Mouse (Mus musculus): ENCODE measurements around the gene Skap2. TPM values are rescaled to one million over a fixed set of nuclear protein-coding genes. Genes with fewer than 3 reads are reported as not detected.

The Skap2 gene
- polyA plus RNA-seq, 1 experiment from 2014 or later = 15.2 TPM

GRCm38 (mm10) chr6:51843081-51843480 lies 169.3 kb downstream of the Skap2 start:
- Histone ChIP-seq H3K4me1 (ENCODE audit: control insufficient read depth in 2 of 2, insufficient read depth in 2 of 2, low read length in 2 of 2) (peaks cover 12 to 17% of the 10 kb centered on the region in 2 experiments), H3K4me2 (ENCODE audit: low read length) (no peak overlapping the region), H3K27ac (replicated peaks in 1 of 2; ENCODE audit: control insufficient read depth in 1 of 2, insufficient read depth in 1 of 2, low read depth in 2 of 2, low read length in 2 of 2) (no peak overlapping the region), H3K27me3 (ENCODE audit: control insufficient read depth, insufficient read depth, low read length) (no peaks in the 10 kb centered on the region), H3K36me3 (ENCODE audit: control insufficient read depth, insufficient read depth, low read length) (no peaks in the 10 kb centered on the region), H3K9ac (ENCODE audit: low read length) (no peak overlapping the region), H3K4me3 (ENCODE audit: control insufficient read depth in 1 of 2, insufficient read depth in 1 of 2, low read depth in 1 of 2, low read length in 2 of 2) (no peak overlapping the region), H3K9me3 (ENCODE audit: control insufficient read depth, low read length) (no peaks in the 10 kb centered on the region)
- WGBS = 86% methylated on average over 9 of the region's 9 CpGs
- ATAC-seq (ENCODE audit: insufficient number of reproducible peaks, insufficient read depth, low FRiP score, low read depth) = no peak

- Histone ChIP-seq H3K27ac (replicated peaks in 1 of 2; ENCODE audit: control insufficient read depth in 1 of 2, insufficient read depth in 1 of 2, low read depth in 2 of 2, low read length in 2 of 2) (no peak overlapping the region), H3K27me3 (ENCODE audit: control insufficient read depth, insufficient read depth, low read length) (no peaks in the 10 kb centered on the region), H3K9me3 (ENCODE audit: control insufficient read depth, low read length) (no peaks in the 10 kb centered on the region), H3K4me2 (ENCODE audit: low read length) (no peak overlapping the region), H3K4me3 (ENCODE audit: control insufficient read depth in 1 of 2, insufficient read depth in 1 of 2, low read depth in 1 of 2, low read length in 2 of 2) (no peak overlapping the region), H3K4me1 (ENCODE audit: control insufficient read depth in 2 of 2, insufficient read depth in 2 of 2, low read length in 2 of 2) (peaks cover 5 to 10% of the 10 kb centered on the region in 2 experiments; a peak in 2 of 4 replicates), H3K36me3 (ENCODE audit: control insufficient read depth, insufficient read depth, low read length) (no peaks in the 10 kb centered on the region), H3K9ac (ENCODE audit: low read length) (no peak overlapping the region)
- WGBS = 76% methylated on average over 3 of the region's 3 CpGs
- no peak for ATAC-seq (ENCODE audit: insufficient number of reproducible peaks, insufficient read depth, low FRiP score, low read depth)
Observed at GRCm38 (mm10) chr6:51838177-51838576, 174.2 kb downstream of the Skap2 start.

DNA sequence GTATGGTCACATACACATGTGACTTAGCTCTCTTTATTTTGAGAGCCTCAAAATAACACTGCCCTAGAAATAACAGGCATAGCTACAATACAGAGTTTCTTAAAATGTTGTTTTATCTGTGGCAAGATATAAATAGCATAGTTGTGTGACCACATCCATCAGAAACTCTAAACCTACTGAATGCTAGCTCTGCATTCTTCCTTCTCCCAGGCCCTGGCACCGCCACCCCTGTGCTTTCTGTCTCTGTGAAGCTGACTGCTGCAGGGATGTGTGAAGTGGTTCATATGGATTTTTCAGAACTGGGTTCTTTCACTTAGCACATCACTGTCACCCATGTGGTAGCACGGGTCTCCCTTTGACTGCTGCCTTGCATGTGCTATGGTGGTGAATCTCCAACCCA lies 179.0 kb downstream of the Skap2 start:
- H3K27ac ChIP-seq (replicated peaks in 1 of 2; ENCODE audit: control insufficient read depth in 1 of 2, insufficient read depth in 1 of 2, low read depth in 2 of 2, low read length in 2 of 2) = peak overlapping the region; percentile 84 to 86
- 33% methylated on average over 2 of the region's 2 CpGs for WGBS
- peak overlapping the region; percentile 43 for H3K4me2 ChIP-seq (ENCODE audit: low read length)
- ATAC-seq (ENCODE audit: insufficient number of reproducible peaks, insufficient read depth, low FRiP score, low read depth) = peak; percentile 58; the same call in 1 of the 2 replicates
- H3K9me3 ChIP-seq (ENCODE audit: control insufficient read depth, low read length) = no peaks in the 10 kb centered on the region
- no peaks in the 10 kb centered on the region for H3K27me3 ChIP-seq (ENCODE audit: control insufficient read depth, insufficient read depth, low read length)
- no peaks in the 10 kb centered on the region for H3K36me3 ChIP-seq (ENCODE audit: control insufficient read depth, insufficient read depth, low read length)
- peaks cover 10 to 18% of the 10 kb centered on the region in 2 experiments; a peak in 3 of 4 replicates for H3K4me1 ChIP-seq (ENCODE audit: control insufficient read depth in 2 of 2, insufficient read depth in 2 of 2, low read length in 2 of 2)
- peak overlapping the region; percentile 21; the same call in 1 of the 2 replicates for H3K9ac ChIP-seq (ENCODE audit: low read length)
- H3K4me3 ChIP-seq (ENCODE audit: control insufficient read depth in 1 of 2, insufficient read depth in 1 of 2, low read depth in 1 of 2, low read length in 2 of 2) = no peak overlapping the region

DNA sequence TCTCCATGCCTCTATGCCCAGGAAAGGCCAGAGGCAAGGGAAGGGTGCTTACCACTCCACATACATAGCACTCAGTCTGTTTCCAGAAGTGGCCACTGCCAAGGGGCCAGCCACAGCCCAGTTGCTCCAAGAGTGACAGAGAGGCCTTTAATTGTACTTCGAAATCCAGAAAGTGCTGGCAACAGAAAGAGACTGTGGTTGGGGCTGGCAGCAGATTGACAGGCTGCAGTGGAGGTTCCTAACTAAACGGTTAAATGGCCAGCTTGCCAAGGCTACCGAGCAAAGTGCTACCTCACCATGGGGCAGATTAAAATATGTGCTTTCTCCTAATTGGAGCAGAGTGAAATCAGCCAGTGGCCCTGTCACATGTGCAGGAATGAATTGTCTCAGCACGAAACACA lies 186.7 kb downstream of the Skap2 start:
- Histone ChIP-seq H3K4me2 (ENCODE audit: low read length) (no peak overlapping the region), H3K9ac (ENCODE audit: low read length) (no peak overlapping the region), H3K27ac (replicated peaks in 1 of 2; ENCODE audit: control insufficient read depth in 1 of 2, insufficient read depth in 1 of 2, low read depth in 2 of 2, low read length in 2 of 2) (no peak overlapping the region), H3K36me3 (ENCODE audit: control insufficient read depth, insufficient read depth, low read length) (no peaks in the 10 kb centered on the region), H3K9me3 (ENCODE audit: control insufficient read depth, low read length) (no peaks in the 10 kb centered on the region), H3K27me3 (ENCODE audit: control insufficient read depth, insufficient read depth, low read length) (no peaks in the 10 kb centered on the region), H3K4me3 (ENCODE audit: control insufficient read depth in 1 of 2, insufficient read depth in 1 of 2, low read depth in 1 of 2, low read length in 2 of 2) (no peak overlapping the region), H3K4me1 (ENCODE audit: control insufficient read depth in 2 of 2, insufficient read depth in 2 of 2, low read length in 2 of 2) (no peaks in the 10 kb centered on the region)
- no peak for ATAC-seq (ENCODE audit: insufficient number of reproducible peaks, insufficient read depth, low FRiP score, low read depth)
- 78% methylated on average over 4 of the region's 4 CpGs for WGBS

GRCm38 (mm10) chr6:51824136-51824830 lies 188.1 kb downstream of the Skap2 start:
- no peak overlapping the region for H3K27ac ChIP-seq (replicated peaks in 1 of 2; ENCODE audit: control insufficient read depth in 1 of 2, insufficient read depth in 1 of 2, low read depth in 2 of 2, low read length in 2 of 2)
- H3K4me2 ChIP-seq (ENCODE audit: low read length) = no peak overlapping the region
- no peak for ATAC-seq (ENCODE audit: insufficient number of reproducible peaks, insufficient read depth, low FRiP score, low read depth)
- no peaks in the 10 kb centered on the region for H3K36me3 ChIP-seq (ENCODE audit: control insufficient read depth, insufficient read depth, low read length)
- H3K4me3 ChIP-seq (ENCODE audit: control insufficient read depth in 1 of 2, insufficient read depth in 1 of 2, low read depth in 1 of 2, low read length in 2 of 2) = no peak overlapping the region
- H3K9me3 ChIP-seq (ENCODE audit: control insufficient read depth, low read length) = no peaks in the 10 kb centered on the region
- H3K4me1 ChIP-seq (ENCODE audit: control insufficient read depth in 2 of 2, insufficient read depth in 2 of 2, low read length in 2 of 2) = no peaks in the 10 kb centered on the region
- no peak overlapping the region for H3K9ac ChIP-seq (ENCODE audit: low read length)
- 74% methylated on average over 9 of the region's 9 CpGs for WGBS
- no peaks in the 10 kb centered on the region for H3K27me3 ChIP-seq (ENCODE audit: control insufficient read depth, insufficient read depth, low read length)

- no peak overlapping the region for H3K27ac ChIP-seq (replicated peaks in 1 of 2; ENCODE audit: control insufficient read depth in 1 of 2, insufficient read depth in 1 of 2, low read depth in 2 of 2, low read length in 2 of 2)
- no peaks in the 10 kb centered on the region for H3K36me3 ChIP-seq (ENCODE audit: control insufficient read depth, insufficient read depth, low read length)
- no peaks in the 10 kb centered on the region for H3K4me1 ChIP-seq (ENCODE audit: control insufficient read depth in 2 of 2, insufficient read depth in 2 of 2, low read length in 2 of 2)
- H3K4me3 ChIP-seq (ENCODE audit: control insufficient read depth in 1 of 2, insufficient read depth in 1 of 2, low read depth in 1 of 2, low read length in 2 of 2) = no peak overlapping the region
- ATAC-seq (ENCODE audit: insufficient number of reproducible peaks, insufficient read depth, low FRiP score, low read depth) = no peak
- H3K9me3 ChIP-seq (ENCODE audit: control insufficient read depth, low read length) = peaks cover 9% of the 10 kb centered on the region
- 49% methylated on average over 4 of the region's 4 CpGs for WGBS
- no peaks in the 10 kb centered on the region for H3K27me3 ChIP-seq (ENCODE audit: control insufficient read depth, insufficient read depth, low read length)
- no peak overlapping the region for H3K4me2 ChIP-seq (ENCODE audit: low read length)
- no peak overlapping the region for H3K9ac ChIP-seq (ENCODE audit: low read length)
Observed at GRCm38 (mm10) chr6:51822049-51822448, 190.3 kb downstream of the Skap2 start.

DNA sequence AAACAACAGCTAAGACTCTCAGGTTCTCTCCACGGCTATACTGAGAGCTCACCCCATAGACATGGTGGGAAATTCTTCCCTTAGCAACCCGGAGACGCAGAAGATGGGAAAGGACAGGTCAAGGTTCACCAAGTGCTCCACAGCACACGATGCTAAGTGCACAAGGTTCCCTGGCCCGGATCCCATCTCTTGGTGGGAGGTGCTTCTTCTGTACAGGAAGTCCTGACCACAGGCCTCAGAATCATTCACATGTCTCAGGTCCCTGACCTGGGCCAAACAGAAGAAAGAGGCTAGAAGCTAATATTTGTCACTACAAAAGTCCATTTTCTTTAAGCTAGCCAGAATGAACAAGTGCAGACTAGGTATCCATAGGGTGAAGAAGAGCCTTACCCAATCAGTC lies 191.5 kb downstream of the Skap2 start:
- 77% methylated on average over 5 of the region's 5 CpGs for WGBS

More for the DNA sequence above, 191.5 kb downstream of the Skap2 start:
- H3K36me3 ChIP-seq (ENCODE audit: control insufficient read depth, insufficient read depth, low read length) = no peaks in the 10 kb centered on the region
- no peak for ATAC-seq (ENCODE audit: insufficient number of reproducible peaks, insufficient read depth, low FRiP score, low read depth)
- H3K9ac ChIP-seq (ENCODE audit: low read length) = no peak overlapping the region
- H3K4me3 ChIP-seq (ENCODE audit: control insufficient read depth in 1 of 2, insufficient read depth in 1 of 2, low read depth in 1 of 2, low read length in 2 of 2) = no peak overlapping the region
- H3K4me2 ChIP-seq (ENCODE audit: low read length) = no peak overlapping the region
- H3K9me3 ChIP-seq (ENCODE audit: control insufficient read depth, low read length) = peaks cover 9% of the 10 kb centered on the region
- no peaks in the 10 kb centered on the region for H3K4me1 ChIP-seq (ENCODE audit: control insufficient read depth in 2 of 2, insufficient read depth in 2 of 2, low read length in 2 of 2)
- no peaks in the 10 kb centered on the region for H3K27me3 ChIP-seq (ENCODE audit: control insufficient read depth, insufficient read depth, low read length)
- H3K27ac ChIP-seq (replicated peaks in 1 of 2; ENCODE audit: control insufficient read depth in 1 of 2, insufficient read depth in 1 of 2, low read depth in 2 of 2, low read length in 2 of 2) = no peak overlapping the region
